Mouse (Mus musculus): ENCODE results near the gene Nelfcd.
A peak's percentile ranks its signal among the peaks of the same experiment; 100 is the strongest.

Nelfcd gene

DNA sequence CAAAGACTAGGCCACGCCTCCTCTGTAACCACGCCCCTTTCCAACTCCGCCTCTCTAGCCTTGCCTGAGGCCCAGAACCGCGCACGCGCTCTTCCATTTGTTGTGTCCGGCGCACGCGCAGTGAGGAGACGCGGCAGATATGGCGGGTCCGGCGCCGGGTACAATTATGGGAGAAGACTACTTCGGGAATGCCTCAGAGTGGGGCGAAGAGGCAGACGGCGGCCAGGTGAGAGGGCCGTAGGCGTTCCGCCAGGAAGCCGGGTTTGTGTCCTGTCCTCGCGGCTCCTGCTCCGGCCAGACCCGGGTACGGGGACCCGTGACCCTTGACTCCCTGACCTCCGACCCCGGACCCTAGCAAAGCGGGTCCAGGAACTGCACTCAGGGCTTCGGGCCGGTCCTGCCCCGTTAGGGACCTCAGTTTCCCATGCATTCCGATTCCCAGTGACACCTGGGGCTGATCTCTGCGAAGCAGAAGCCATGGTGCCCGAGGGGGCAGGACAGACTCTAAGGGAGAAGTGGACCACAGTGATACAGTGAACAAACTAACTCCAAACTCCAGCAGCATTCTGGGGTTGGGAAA lies at the start of gene Nelfcd:
Gene Nelfcd (plus strand): TSS at position 74 of the 580 bp plus-strand sequence.
- peak; percentile 96 to 97 for DNase-seq

DNA sequence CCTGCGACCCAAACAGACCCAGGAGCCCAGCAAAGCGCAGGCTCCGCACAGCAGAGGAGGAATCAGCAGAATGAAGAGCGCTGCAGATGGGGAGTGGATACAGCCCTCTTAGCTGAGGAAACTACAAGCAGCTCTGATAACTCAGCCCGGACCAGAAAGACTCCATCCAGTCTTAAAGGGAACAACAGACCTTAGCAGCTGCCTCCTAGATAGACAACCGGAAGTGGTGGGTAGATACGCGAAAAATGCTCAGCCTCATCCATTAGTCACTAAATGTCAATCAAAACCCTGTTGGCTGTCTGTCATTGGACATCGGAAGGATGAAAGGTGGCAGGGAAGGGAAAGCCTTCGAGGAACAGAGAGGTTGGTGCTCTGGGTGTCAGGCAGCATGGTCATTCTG lies 49.0 kb upstream of the Nelfcd start:
- no peak for DNase-seq

DNA sequence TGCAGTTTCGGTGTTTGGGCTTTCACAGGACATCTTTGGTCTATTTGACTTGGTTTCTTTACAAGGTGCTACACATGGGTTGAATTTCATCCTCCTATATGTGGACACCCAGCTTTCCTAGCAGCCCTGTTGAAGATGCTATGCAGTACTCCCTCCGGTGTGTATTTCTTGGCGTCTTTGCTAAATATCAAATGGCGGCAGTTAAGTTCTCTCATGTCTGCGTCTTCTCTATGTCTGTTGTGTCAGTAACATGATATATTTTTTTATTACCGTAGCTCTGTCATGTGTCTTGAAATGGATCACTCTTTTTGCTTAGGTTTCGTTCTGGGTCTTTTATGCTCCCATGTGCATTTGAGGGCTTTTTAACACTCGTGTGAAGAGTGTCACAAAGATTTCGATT lies 34.6 kb upstream of the Nelfcd start:
- DNase-seq, result no peak

DNA sequence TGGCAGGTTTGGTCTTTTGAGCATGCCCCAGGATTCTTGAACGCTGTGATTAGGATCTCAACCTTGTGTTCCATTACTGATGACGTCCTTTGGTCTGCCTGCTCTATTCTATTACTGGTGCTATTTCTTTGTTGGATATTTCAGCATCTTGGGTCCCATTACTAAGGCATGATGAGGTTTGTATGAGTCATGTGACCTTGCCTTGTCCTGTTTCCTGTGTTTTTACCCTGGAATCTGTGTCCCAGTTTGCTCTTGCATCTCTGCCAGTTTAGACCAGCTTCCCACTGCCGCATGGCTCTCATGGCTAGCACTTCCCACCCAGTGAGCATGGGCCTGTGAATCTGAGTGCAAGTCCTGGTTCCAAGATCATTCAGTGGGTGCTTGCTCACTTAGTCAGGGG lies 23.7 kb upstream of the Nelfcd start:
- DNase-seq, result no peak

DNA sequence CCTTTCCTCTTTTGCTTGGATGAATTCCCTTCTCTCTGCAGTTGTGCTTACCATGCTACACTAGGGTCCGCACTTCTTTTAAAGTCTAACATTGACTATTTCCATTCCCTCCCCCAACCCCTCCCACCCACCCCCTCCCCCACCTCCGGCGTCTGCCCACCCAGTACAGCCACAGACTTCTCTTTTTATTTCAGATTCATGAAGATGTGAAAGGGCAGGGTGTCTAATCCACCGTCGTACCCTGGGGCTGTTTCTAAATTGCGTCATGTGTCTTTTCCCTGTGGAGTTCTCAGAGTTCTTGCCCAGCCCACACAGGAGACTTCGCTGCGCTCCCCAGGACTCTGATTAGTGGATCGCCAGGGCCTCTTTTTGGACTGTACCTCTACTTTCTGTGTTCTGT lies 23.1 kb upstream of the Nelfcd start:
- no peak for DNase-seq

DNA sequence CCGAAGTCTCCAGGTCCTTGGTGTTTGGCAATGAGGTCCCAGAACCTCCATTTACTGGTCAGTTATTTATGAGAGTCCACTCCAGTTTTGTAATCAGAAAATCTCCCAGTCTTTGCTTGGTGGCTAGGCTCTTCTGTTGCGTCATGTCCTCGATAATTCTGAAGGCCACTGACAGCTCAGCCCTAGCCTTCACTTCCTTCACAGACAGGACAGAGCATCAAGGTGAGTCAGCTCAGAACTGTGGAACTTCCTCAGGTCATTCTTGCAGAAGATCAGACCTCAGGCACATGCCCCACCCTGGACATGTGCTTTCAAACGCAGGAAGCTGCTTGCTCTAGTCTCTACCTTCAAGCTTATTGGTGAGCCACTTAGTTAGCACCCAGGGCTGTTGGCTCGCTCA lies 22.2 kb upstream of the Nelfcd start:
- no peak for DNase-seq

DNA sequence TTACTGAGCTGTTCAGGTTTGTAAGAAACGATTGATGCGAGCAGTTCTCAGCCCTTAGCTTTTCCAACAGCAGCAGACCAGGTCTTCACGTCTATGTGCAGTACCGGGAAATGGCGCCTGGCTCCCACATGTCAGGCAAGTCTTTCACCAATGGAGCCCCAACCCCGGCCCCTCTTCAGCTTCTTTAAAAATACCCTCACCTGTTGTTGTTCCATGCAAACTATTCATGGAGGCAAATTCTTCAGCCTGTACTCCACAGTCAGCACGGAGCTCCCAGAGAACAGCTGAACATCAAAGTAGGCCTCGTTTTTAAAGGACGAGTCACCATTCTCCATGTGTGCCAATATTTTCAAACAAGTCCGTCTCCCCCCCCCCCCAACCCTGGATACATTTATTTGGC lies 19.0 kb upstream of the Nelfcd start:
- DNase-seq, result no peak

DNA sequence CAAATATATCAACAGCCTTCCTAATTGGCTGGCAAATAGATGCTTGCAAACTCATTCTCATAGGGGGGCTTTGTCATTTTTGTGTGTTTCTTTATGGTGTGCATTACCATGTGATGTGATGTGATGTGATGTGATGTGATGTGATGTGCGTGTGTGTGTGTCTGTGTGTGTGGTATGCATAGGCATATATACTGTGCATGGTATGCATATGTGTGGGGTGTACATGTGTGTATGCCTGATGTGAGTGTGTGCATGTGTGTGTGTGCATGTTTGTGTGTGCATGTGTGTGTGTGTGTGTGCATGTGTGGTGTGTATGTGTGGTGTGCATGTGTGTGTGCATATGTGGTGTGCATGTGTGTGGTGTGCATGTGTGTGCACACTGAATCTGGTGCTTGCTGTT lies 18.5 kb upstream of the Nelfcd start:
- no peak for DNase-seq

DNA sequence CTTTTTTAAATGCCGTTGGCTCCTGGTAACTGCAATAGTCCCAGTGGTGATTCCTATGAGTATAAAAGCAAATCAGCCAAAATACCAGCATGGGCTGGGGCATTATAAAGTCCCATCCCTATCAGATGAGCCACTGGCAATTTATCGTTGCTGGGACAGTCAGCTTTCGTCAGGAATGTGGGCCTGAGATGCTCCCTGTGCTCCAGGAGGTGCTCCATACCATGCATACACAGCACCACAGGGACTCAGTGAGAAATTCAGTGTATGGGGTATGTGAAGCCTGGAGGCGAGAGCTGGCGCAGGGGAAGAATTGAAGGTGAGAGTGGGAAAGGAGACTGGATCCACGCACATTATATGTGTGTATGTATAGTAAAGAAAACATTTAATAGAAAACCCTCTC lies 17.7 kb upstream of the Nelfcd start:
- DNase-seq, result no peak

DNA sequence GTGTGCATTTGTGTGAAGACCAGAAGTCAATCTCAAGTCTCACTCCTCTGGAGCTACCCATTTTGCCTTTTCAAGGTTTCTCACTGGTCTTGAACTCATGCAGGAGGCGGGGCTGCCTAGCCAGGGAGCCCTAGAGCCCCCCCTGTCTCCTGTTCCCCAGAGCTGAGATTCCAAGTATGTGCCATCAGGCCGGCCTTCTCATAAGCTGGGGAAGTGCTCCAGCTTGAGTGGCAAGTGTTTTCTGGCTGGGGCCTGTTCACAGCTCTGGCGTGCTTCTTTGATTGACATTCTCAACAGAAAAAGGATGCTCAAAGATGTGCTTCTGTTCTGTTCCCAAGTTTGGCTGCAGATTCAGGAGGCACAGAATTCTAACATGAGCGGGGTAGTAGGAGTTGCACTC lies 15.2 kb upstream of the Nelfcd start:
- no peak for DNase-seq

DNA sequence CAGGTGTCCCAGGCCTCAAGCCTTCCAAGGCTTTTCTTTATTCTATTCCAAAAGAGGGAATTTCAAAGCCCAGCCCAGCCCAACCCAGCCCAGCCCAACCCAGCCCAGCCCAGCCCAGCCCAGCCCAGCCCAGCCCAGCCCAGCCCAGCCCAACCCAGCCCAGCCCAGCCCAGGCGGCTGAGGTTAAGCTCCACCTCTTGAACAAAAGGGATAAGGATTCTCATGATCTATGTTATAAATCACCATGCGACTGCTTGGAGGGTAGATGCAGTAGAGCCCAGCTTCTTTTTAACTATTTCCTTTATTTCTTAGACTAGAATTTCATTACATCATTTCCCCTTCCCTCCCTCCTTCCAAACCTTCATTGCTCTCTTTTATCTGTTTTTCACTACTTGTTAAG lies 5.4 kb upstream of the Nelfcd start:
- DNase-seq, result no peak

DNA sequence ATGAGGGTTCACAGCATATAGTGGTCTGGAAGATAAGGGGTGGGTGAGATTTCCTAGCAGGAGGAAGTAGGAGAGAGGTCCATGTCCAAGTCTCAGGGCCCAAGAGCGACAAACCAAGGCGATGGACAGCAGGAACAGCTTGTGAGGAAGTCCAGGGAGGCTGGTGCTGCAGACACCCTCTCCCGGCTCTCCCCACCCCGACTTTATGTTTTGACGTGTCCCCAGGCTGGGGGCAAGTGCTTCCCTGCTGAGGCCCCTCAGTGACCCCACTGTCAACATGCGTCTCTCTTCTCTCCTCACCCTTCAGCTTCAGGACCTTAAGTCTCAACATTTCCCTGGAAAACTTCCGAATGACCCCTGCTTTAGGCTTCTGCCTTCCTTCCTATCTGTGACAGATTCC lies 2.5 kb upstream of the Nelfcd start:
- no peak for DNase-seq

DNA sequence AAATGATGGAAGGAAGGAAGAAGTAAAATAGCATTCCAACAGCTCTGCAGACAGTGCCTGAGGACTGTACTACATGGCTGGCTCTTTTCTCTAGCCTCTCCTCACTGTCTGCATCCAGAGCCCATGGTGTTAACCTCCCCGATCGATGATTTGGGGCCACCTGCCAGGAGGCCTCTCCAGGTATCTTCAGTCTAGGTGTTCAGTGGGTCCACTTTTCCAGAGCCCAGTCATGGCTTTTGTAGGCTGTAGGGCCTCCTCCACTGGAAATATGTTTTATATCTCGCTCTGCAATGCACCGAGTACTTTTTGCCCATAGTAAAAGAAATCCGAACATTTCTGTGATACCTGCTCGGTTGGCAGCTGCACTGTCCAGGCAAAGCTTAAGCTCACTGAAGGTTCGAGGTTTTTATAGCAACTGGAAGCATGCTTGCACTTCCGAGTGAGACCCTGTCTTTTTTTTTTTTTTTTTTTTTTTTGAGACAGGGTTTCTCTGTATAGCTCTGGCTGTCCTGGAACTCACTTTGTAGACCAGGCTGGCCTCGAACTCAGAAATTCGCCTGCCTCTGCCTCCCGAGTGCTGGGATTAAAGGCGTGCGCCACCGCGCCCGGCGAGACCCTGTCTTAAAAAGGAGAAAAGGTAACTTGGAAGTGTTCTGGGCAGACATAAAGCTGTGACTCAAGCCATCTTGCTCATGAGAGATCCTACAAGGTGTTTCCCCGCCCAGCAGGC lies 438 bp upstream of the Nelfcd start:
- no peak for DNase-seq

DNA sequence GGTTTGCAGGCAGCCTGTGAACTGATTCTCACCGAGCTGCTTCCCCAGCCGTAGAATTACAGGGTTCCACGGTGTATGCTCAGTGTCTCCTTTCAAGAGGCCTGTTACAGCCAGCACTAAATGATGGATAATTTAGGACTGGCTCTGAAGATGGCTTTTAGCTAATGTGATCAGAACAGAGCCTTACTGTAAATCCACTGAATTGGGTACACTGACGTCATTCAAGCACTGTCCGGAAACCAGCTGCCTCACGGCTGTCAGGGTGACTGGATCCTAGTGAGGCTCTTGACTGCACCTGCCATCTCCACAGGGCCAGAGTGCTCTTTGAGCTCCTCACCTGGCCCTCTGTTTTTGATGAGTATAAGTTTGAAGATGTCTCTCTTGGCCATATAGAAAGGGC lies 5.5 kb downstream of the Nelfcd start:
- DNase-seq, result no peak

DNA sequence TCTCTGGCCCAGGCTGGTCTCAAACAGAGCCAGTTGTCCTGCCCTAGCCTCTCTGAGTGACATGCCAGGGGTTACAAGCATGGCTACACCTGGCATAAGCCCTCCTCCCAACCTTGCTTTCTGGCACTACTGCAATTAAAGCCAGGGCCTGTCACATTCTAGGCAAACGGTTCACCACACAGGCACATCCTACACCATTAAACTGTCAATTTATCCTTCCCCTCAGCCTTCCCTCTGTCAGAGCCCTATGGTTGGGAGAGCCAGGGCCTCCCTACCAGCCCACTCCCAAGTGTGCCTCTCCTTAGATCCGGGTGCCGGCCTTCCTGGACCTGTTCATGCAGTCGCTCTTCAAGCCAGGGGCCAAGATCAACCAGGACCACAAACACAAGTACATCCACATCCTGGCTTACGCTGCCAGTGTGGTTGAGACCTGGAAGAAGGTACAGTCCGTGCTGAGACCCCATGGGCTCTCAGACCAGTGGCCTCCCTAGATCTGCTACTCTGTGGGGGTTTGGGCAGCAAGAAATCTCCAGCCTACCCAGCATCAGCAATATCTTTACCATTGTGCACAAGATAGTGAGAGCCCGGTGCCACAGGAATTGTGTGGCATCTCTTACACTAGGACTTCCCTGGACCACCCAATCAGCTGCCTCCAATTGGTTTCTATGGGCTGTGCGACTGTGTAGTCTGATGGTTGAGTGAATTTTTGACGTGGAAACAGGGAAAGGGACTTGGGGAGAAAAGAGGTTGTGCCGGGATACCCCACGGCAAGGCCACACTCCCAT lies 8.9 kb downstream of the Nelfcd start:
- no peak for DNase-seq

DNA sequence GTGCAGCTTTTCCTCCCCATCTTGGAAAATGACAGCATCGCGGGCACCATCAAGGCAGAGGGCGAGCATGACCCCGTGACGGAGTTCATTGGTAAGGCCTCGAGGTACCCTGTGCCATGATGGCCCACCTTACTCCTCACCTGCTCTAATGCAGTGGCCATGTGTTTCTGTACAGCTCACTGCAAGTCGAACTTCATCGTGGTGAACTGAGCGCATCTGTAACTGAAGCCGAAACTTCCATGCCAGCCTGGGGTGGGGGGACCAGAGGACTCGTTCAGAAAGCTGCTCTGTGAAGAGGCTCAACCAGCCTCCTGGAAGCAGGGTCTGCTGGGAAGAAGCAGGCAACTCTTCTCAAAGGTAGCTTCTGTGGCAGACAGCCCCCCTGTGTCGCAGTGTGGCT lies 11.3 kb downstream of the Nelfcd start:
- DNase-seq, result no peak

DNA sequence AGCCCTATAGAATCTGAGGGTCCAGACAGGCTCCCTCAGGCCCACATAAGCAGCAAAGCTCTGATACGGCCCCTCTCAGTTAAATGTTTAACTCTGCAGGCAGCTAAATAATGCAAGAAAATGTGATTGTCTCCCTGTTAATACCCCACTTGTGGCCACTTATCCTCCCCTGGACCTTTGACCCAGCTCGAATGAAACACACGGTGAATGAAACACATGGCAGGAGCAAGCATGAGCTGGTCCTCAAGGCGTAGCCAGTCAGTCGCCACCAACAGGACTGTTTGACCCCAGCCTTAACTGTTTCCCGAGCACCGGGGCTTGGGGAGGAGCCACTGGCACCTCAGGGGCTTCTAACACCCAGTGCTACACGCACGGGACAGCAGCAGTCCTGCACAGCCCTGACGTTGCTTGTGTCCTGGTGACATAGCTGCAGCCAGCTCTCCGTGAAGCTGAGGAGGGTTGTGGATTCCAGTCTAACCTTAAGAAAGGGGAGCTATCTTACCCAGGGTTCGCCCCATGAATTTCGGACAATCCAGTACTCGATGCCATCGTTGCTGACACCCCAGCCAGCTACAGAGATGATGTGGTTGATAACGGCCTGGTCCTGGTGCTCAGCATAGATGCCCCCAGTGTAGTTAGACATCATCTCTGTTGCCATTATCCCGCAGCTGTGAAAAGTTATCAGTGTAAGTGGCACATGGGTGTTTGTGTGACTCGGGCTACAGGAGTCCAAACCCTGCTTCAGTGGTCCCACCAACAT lies 12.7 kb downstream of the Nelfcd start:
- DNase-seq, result no peak

DNA sequence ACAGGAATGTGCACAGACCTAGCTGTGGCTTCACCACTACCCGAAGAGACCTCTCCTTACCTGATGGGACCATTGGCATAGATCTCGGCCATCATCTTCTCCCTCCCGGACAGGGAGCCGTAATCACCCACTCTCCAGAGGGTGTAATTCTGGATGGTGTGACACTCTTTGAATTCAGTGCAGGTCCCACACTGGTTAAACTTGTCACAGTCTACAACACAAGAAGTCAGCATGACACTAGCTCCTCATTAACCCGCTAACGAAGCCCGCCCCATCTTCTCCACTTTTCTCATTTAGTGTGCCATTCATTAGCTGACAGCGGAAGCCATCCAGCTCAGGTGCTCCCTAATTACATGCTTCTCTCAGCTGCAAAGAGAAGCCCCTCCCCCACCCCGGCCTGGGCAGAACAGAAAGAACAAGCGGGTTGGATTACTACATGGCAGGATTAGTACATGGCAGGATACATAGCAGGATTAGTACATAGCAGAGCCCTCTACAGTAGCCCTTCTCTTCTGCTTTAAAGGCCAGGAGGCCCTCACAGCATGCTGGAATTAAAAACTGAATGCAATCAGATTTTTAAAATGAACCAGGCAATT lies 13.5 kb downstream of the Nelfcd start:
- no peak for DNase-seq

DNA sequence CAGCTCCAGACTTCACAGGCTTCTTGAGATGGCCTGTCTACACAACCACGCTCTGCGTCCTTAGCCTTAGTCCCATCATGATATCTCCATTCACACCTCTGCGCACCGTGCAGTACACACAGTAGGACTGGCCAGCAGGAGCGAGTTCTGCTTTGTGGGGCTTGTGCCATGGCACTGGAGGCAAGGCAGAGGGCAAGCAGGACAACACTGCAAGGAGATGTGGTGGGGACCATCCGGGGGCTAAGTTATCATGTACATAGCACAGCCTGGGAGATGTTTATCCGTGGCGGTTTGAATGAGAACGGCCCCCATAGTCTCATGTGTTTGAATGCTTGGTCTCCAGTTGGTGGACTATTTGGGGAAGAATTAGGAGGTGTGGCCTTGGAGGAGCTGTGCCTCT lies 19.3 kb downstream of the Nelfcd start:
- no peak for DNase-seq

DNA sequence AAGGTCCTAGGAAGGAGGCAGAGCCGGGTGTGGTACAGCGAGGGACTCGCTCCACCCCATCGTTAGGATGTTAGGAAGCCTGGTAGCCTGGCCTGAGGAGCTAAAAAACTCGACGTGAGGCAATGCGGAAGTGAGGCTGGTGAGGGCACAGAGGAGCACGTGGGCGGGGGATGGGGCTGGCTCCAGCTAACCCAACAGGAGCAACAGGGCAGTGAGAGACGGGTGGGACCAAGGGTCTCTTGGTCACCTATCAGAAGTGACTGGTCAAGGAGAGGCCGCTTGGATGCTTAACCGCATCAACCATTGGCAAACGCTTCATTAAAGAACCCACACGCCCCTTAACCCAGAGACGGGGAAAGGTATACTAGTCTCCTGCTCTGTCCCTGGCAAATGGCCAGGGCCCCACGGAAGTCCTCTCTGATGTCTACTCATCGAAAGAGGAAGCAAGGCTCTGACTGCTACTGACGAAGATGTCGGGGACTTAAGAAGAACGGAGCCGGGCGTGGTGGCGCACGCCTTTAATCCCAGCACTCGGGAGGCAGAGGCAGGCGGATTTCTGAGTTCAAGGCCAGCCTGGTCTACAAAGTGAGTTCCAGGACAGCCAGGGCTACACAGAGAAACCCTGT lies 20.6 kb downstream of the Nelfcd start:
- DNase-seq, result peak; percentile 78 to 80

DNA sequence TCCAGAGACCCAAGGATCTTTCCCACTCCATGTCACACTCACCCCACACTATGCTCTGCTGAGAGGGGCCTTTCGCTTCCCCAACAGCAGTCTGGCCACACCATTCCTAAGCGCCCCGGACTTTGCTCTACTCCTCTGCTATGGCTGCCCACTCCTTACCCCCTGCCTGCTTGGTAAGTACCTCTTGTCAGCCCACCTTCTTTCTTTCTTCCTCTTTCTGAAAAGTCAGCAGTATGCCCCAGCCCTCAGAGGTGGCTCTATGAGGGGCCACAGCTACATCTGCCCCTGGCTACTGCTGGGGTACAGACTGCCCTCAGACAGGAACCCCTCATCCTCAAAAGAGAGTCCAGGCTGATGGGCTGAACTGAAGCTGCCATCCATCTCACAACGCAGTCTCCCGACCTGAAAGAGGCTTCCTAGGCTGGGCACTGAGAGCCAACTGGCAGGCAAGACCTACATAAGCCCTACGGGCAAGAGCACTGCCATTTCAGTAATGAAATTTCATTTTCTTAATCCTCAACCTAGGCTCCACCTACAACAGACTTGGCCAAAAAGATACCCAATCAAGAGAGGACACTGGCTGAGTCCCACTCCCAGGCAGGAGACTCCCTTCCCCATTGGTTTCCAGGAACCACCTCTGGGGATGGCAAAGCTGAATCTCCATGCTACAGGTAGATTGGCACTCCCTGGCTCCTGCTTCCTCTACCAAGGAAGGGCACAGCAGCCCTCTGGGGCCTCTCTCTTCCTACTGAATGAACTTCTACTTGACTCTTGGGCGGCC lies 21.5 kb downstream of the Nelfcd start:
- DNase-seq, result peak; percentile 53 to 58

DNA sequence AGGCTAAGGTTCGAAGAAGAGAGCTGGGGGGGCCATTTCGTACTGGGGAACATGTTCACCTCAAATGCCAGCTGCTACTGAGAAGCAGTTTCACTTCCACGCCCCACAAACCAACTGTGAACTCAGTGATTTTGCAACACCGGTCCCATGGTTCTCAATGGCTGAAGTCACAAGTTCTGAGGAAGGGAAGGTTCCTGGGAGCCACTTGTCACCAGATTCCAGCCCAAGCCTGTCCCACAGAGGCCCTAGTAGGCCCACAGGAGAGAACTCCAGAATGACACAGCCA lies 22.0 kb downstream of the Nelfcd start:
- peak; percentile 71 to 74 for DNase-seq

All from B cell, adult 2 months (primary cell).